Mouse (Mus musculus) embryo, embryonic 10.5 days (tissue): Measurements from ENCODE around the gene Ghdc.
A peak's percentile ranks its signal among the peaks of the same experiment; 100 is the strongest.

Experiments used
- DNase-seq: peaks from one replicate; pipeline ENCODE4 v3.0.0-alpha.2; 2015; ENCODE audit warnings: low spot score

Ghdc gene

GRCm38 (mm10) chr11:100746546-100746945, 24.2 kb downstream of the Ghdc start:
- no peak for DNase-seq

GRCm38 (mm10) chr11:100745085-100745484, 25.7 kb downstream of the Ghdc start:
- peak; percentile 79 for DNase-seq

GRCm38 (mm10) chr11:100741348-100741747, 29.4 kb downstream of the Ghdc start:
- DNase-seq: no peak

DNA sequence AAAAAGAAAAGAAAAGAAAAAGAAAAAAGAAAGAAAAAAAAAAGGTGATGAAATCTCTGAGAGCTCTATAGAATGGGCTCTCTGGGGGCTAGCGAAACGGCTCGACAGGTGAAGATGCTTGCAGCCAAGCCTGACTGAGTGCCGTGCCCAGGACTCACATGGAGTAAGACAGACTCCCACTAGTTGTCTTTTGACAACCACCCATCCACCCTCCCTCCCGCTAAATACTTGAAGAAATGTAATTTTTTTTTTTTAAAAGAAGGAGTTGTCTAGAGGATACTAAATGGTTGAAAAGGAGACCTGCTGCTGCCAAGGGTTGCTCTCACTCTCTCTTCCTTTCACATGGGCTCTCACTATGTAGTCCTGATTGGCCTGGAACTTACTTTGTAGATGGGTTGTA, 32.0 kb downstream of the Ghdc start:
- DNase-seq: no peak

- DNase-seq: peak; percentile 100
Observed at GRCm38 (mm10) chr11:100738066-100738604, 32.6 kb downstream of the Ghdc start, which contains the start of gene Rab5c. TSS of gene Rab5c (minus strand) at chr11:100738215.

- DNase-seq: no peak
Observed at GRCm38 (mm10) chr11:100737105-100737733, 33.5 kb downstream of the Ghdc start.

DNA sequence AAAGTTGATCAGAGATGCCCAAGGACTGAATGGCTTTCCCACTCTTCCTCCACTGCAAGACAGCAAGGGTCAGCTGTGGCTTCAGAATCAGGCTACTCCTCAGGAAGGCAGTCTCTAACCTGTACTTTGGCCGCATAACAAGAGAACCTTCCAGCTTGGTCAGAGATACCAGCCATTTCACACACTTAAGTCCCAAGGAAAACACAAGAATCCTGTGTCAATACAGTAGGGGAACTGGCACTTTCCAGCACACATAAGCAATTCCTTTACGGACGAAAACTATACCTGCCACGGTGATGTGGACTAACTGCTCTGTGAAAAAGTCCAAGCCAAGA, 34.0 kb downstream of the Ghdc start:
- DNase-seq: no peak

GRCm38 (mm10) chr11:100735954-100736745, 34.6 kb downstream of the Ghdc start:
- no peak for DNase-seq

- no peak for DNase-seq
Observed at GRCm38 (mm10) chr11:100735134-100735865, 35.5 kb downstream of the Ghdc start.

DNA sequence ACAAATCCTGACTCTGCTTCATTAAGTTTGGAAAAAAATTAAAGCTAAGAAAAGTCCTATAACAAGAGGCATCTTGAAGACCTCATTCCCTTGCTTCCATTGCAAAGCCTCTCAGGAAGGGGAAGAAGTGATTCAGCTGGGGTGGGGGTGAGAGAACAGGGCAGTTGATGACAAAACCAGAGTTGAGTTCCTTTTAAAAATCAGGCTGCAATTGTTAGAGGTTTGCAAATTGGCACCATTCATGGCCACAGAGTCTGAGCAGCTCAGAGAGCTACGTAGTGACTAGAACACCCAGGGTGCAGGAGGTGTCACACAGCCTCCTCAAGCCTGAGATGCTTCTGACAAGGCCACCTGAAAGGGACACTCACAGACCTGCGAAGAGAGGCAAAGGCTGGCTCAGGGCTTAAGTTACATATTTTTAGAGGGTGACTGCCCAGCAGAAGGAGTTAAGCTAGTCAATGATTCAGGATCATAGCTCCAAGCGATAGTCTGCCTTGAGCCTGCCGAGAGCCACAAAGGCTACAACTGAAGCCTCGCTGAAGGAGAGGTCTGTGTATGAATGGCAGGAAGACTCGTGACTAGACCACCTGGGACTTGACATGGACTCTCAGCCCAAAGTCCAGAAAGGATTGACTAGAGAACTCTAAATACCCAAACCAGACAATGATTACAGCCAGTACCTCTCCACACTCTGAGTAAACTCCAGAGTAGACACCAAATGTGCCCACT, 40.1 kb downstream of the Ghdc start:
- no peak for DNase-seq

DNA sequence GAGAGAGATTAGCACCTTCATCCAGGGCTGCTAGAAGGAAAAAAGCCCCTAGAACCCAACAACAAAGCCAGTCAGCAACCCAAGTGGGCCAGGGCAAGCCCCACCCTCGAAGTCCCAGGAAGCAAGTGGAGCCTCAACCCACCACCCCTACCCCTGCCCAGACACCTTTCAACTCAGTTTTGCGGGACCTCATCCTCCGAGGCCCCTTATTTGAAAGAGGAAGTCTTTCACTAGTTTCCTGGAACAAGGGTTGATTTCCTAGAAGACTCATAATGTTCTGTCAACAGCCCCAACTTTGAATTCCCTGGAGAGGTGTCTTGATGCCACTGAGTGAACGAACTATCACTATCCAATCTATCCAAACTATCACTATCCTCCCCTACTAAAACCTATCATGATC, 40.8 kb downstream of the Ghdc start:
- no peak for DNase-seq

- no peak for DNase-seq
Observed at GRCm38 (mm10) chr11:100728601-100729000, 42.2 kb downstream of the Ghdc start.

- DNase-seq: no peak
Observed at GRCm38 (mm10) chr11:100727201-100727600, 43.6 kb downstream of the Ghdc start.

DNA sequence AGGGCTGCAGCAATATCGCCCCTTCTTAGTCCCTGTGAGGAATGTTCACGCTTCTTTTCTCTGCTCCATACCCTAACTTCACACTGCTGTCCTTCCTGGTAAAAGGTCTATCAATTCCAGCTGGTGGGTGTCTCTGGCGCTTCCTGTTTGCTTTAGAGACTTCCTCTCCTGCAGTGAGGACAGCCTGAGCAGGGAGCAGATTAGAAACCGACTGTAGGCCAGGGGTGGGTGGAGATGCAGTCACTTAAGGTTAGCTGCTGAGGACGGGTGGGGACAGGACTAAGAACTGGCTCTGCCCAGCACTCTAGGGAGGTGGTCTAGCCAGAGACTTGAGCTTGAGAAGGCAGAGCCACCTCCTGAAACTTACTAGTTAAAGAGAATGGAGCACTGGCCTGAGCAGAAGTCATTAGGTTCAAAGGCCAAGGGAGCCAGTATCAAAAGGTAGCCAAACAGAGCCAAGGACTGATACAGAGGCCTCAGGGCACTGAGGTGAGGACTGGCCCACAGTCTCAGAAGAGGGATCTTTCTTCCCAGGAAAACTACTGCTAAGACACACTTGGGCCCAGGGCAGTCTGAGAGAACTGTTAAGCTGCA, 45.7 kb downstream of the Ghdc start:
- no peak for DNase-seq

DNA sequence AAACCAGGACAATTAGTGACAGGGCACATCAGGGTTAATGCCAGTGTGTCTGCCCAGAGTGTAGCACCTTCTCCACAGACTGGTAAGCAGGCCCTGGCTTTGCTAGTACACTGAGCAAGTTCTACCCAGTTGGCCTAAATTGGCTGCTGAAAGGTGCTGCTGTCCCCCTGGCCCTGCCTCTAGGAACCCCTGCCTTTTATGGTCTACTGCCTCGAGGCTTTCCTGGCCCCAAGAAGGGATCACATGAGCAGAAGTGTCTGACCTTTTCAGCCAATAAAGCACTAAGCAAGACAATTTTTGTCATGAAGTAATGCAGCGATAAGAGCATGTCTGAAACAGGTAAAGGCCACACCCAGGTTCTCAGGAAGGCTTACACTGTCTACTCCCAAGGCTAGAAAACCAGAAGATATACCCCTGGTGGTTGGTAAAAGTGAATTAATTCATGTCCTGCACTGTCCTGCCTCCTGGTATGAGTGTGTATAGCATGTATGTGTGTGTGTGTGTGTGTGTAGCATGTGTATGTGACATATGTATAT, 48.2 kb downstream of the Ghdc start:
- DNase-seq: no peak

DNA sequence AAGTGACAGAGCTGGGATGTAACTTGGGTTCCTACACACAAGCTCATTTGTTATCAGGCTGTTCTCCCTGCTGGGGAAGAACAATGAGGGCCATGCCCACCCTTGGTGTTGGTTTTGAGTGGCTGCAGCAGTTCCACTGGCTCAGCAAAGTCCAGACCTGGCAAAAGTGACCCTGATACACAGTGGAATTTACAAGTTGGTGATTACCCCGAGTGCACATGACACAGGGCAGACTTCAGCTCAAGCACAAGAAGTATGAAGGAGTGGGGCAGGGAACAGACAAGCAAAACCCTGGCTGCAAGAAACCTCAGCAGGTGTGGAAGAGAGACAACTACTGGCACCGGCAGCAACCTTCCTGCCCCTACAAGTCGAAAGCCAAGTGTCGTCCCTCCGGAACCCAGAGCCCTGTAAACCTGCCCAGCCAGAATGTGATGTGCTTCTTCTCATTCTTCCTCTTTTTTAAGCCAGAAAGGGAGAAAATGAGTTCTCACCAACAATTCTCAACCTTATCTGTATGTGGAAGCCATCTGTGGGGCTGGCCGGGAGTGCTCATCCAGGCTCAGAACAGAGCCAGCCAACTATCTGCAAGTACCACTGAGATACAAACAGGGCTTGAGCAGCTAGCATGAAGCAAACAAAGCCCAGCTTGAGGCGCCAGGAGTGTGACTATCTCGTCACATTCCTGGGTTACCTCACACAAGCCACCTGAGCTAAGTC, 48.8 kb downstream of the Ghdc start:
- no peak for DNase-seq

- DNase-seq: no peak
Observed at GRCm38 (mm10) chr11:100721254-100721653, 49.5 kb downstream of the Ghdc start.

GRCm38 (mm10) chr11:100720345-100720744, 50.4 kb downstream of the Ghdc start:
- no peak for DNase-seq

DNA sequence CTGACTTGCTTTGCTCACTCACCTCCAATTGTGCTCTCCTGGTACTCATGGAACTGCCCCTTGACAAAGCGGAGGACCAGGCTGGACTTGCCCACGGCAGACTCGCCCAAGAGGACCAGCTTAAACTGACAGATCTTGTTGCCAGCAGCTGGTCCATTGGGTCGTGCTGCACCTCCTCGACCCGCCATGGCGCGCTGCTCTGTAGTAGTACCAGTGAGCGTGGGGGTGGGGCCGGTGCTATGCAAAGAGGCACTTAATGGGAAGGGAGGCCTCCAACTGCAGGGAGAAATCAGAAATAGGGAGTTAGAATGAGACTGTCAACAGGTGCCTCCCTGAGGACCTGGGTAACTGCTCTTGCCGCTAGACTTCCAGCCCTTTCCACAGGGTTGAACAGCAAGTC, 50.9 kb downstream of the Ghdc start:
- DNase-seq: no peak

DNA sequence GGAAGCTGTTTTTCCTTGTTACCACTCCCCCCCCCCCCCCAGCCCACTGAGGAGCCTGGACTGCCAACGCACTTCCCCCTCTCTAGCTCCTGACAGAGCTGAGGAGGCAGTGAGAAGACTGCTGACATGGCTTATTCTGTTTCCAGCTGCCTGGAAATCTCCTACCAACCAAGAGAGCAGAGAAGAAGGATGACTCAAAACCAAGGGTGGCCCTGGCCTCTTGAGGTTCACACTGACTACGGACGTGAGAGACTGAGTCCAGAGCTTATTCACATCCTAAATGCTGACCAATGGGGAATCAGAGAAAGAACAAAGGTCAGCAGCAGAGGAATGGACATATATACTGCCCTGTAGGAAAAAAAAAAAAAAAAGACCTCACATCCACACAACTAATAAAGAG, 51.4 kb downstream of the Ghdc start:
- no peak for DNase-seq

GRCm38 (mm10) chr11:100718866-100719265, 51.9 kb downstream of the Ghdc start:
- no peak for DNase-seq
